Mouse (Mus musculus) CH12F3 (cell line): Measurements from ENCODE around the gene 4930563M21Rik.
"Not testable (repeated sequence)": the region's sequence is repeated elsewhere in the genome, so short reads cannot be mapped to it uniquely, and the experiment has no call there.

Source experiments
- in situ Hi-C: fragments of 300-500 bp; cut with MboI; formaldehyde crosslinking; loops from 2 replicates; pipeline ENCODE4 v1.14.3; 2020; ENCODE audit warnings: low sequenced_read_pairs

Gene 4930563M21Rik

GRCm38 (mm10) chr9:56010450-56010849 lies at the start of gene 4930563M21Rik:
4930563M21Rik (minus strand) TSS chr9:56010550.
- in situ Hi-C loops: no loop called here

GRCm38 (mm10) chr9:56056147-56056546 lies 45.8 kb upstream of the 4930563M21Rik start:
- in situ Hi-C loops: no loop called here

DNA sequence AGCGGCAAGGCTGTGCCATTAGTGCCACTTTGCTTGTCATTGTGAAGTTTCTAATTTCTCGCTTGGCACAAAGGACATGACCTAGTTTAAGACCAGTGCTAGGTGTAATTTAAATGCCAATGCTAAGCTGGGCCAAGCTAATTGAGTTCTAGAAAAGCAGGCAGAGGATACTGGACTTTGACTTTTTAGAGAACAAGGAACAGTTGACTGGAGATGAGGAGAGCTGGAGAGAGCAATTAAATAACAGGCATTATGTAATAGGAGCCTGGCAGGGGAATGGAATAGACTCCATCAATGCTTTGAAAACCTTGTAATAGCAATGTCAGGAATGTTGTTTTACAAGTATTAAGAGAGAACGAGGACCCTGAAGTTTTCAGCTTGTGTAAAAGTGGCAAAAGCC lies 43.4 kb upstream of the 4930563M21Rik start:
- in situ Hi-C loops: no loop called here

GRCm38 (mm10) chr9:56042181-56042621 lies 31.9 kb upstream of the 4930563M21Rik start:
- in situ Hi-C loops: no loop called here

DNA sequence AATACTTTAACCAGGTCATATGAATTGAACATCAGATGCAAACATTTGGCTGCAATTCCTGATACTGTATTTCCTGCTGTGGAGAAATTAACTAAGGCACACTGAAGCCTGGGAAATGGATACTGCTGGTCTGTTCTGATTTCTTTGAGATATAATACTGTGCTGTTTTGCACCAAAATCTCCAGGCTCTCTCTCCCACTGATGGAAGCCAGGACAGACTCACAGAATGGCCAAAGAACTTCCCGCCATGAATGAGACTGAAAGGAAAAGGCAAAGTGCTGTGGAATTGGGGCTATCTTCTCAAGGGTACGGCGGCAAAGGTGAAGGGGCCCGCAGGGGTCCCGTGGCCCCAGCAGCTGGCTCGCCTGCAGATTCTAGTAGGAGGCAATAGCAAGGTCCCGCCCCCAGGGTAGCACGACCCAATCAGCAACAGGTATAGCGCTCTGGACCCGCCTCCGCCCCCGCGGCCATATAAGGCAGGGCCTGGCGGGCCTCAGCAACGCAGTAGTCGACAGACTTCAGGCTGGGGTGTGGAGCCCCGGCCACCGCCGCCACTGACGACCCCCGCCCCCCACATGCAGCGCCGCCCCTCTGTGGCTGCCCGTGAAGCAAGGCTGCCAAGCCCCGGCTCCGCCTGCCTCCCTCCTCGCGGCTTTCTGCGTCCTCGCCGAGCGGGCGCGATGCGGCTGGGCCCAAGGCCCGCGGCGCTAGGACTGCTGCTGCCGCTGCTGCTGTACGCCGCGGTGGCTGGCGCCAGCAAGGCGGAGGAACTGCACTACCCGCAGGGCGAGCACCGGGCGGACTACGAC lies 31.2 kb upstream of the 4930563M21Rik start, which contains the start of gene Rcn2:
Rcn2 (plus strand) TSS at position 474 of the 809 bp plus-strand sequence.
- in situ Hi-C loops: no loop called here

- in situ Hi-C loops: no loop called here
Observed at GRCm38 (mm10) chr9:56032219-56032618, 21.9 kb upstream of the 4930563M21Rik start.

- in situ Hi-C loops: no loop called here
Observed at GRCm38 (mm10) chr9:56027292-56027691, 16.9 kb upstream of the 4930563M21Rik start.

GRCm38 (mm10) chr9:56024772-56025171 lies 14.4 kb upstream of the 4930563M21Rik start:
- in situ Hi-C loops: no loop called here

- in situ Hi-C loops: not testable (repeated sequence)
Observed at GRCm38 (mm10) chr9:56004679-56005078, 5.7 kb downstream of the 4930563M21Rik start.

DNA sequence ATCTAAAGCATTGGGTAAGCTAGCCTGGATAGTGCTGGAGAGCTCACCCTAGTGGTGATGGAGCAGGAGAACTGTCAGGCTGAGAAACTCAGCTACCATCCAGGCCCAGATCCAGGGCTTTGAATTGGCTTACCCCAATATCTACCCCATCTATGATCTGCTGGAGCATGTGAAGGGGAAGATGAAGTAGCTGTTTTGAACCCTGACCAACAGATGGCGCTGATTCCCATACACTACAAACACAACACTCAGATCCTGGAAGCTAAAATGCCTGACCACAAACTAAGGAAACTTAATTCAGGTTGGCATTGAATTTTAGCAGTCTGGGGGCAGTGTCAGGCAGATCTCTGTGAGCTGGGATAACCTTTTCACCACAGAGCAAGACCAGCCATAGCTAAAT lies 63.5 kb downstream of the 4930563M21Rik start:
- in situ Hi-C loops: no loop called here

DNA sequence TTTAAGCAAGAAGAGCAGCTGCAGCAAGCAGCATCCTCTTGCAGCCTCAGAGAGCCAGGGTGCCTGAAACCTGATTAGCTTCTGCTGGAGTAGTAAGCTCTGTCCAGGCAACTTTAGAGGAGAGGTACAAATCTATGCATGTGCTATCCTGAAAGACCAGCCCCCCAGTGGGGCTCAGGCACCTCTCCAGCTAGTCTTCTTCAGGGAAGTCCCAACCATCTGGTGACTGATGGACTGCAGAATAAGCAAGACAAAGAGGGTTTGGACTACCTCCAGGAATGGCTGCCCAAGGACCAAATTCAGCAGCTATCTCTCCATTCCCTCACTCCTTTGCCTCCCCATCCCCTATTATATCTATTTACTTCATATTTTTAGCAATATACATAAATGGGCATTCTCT lies 69.0 kb downstream of the 4930563M21Rik start:
- in situ Hi-C loops: no loop called here

GRCm38 (mm10) chr9:55938618-55938985 lies 71.7 kb downstream of the 4930563M21Rik start:
- in situ Hi-C loops: no loop called here

GRCm38 (mm10) chr9:55937664-55938617 lies 72.4 kb downstream of the 4930563M21Rik start, which contains the start of gene Scaper:
Scaper (minus strand) TSS chr9:55938119.
- in situ Hi-C loops: no loop called here

DNA sequence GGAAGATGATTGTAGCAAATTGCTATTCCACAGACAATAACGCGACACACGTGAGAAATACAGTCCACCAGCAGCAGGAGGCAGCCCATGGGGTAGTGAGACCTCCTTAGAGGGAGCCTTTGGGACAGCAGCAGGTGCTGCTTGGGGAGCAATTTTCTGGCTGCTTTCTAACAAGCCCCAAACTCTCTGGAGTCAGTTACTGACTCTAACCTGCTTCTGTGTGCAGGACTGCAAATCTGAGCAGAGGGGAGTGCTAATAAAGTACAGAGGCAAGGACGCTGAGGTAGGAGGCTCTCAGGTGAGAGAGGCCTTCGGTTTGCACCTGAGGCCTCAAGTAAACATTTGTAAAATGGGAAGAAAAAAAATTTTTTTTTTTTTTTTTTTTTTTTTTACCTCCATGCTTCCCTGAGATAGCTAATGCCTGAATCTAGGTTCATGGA lies 73.1 kb downstream of the 4930563M21Rik start:
- in situ Hi-C loops: no loop called here

- in situ Hi-C loops: no loop called here
Observed at GRCm38 (mm10) chr9:55932482-55932881, 77.9 kb downstream of the 4930563M21Rik start.

- in situ Hi-C loops: loop anchor here (25.0 kb wide), 2 partner anchors 206 to 481 kb away; no protein-coding TSS in a partner anchor
Observed at GRCm38 (mm10) chr9:55918579-55918978, 91.8 kb downstream of the 4930563M21Rik start.

- in situ Hi-C loops: loop anchor here (25.0 kb wide), 2 partner anchors 204 to 479 kb away; no protein-coding TSS in a partner anchor
Observed at GRCm38 (mm10) chr9:55916751-55917150, 93.6 kb downstream of the 4930563M21Rik start.
